Mouse (Mus musculus) natural killer cell, adult 2 months (primary cell): ENCODE measurements around the gene Pp2d1.
A peak's percentile ranks its signal among the peaks of the same experiment; 100 is the strongest.

Source experiments
- DNase-seq, 2 experiments: peaks; one replicate each; pipeline ENCODE4 v3.0.0; 2022; ENCODE audit warnings: low spot score in 2 of 2

The Pp2d1 gene

DNA sequence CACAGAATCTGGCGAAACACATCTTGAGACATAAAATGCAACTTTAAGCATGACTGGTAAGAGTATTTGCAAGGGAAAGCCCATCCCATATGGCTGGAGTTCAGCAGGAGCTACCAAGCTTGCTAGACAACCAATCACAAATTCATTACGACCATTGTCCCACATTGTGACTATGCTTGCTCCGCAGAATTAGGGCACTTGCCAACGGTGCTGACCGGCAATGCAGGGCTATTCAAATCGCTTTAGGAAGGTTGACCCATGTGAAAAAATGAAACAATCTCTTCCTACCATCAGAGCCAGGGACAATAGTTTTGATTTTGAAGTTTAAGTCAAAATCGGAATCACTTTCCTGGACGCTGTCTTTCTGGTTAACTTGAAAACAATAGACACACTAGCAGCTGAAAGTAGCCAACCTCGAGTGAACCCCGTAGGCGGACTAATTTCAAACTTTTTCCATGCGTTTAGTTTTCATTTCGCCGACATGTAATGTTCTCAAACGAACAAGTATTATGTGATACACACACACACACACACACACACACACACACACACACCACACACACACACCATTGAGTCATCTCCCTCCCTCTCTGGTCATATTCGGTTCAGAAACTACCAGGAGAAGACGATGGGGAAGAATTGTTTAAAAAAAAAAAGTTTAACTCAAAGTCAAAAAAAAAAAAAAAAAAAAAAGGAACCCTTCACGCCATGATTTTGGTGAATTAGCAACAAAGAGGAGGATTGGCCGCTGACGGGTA lies 27.1 kb upstream of the Pp2d1 start, which contains the start of gene Kat2b:
Gene Kat2b, plus strand, starts transcription at position 701 of the 758 bp plus-strand sequence.
- DNase-seq: peak in 1 of 2 experiments; percentile 18

- DNase-seq: no peak
Observed at GRCm38 (mm10) chr17:53564837-53565236, 25.6 kb upstream of the Pp2d1 start.

DNA sequence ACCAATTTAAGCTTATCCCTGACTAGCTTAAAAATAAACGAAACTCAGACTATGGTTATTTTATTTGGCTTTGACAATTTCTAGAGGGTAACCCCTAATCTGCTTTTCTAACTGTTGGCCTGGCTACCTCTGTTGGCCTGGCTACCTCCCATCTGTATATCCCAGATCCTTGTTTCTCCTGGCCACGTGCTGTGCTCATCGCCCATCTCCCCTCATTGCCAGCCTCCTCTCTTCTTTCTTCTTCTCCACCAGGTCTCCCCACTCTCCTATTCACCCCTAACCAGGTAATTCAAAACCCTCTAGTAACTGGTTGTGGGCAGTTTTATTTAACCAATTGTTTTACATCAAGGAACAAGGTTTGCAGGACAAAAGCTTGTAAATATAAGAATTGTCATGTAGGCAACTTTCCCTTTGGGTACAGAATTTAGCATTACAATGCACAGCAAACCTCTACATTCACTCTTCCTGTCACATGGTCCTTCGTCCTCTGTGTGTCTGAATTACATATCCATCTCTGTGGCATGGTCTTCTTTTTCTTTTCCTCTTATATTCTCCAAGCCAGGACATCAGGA lies 22.3 kb upstream of the Pp2d1 start:
- no peak for DNase-seq

DNA sequence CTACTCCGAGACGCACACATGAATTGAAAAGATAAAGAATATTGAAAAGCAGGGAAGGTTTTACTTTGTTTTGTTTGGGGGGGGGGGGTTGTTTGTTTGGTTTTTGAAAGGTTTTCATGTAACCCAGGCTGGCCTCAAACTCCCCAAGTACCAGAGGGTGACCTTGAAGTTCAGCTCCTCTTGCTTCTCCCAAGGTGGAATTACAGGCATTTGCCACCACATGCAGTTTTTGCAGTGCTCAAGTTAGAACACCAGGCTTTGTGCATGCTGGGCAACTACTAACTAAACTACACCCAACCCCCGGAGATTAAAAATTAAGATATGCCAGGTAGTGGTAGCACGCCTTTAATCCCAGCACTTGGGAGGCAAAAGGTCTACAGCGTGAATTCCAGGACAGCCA lies 20.4 kb upstream of the Pp2d1 start:
- no peak for DNase-seq

DNA sequence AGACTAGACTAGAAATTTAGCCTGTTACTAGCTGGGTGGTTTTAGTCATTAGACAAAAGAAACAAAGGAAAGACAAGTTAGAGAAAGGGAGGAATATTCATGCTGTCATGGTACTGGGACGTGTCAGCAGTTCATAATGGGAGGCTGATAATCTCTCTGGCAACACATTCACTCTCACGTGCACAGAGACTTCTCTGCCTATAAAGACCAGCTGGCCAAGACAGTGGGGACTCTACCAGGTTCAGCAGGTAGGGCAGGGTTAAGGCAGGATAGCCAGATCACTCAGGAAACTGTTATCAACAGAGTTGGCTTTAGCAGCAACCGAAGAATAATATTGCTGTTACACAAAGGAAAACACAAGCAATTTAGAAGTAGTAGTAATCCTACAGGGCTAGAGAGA lies 18.2 kb upstream of the Pp2d1 start:
- DNase-seq: no peak

- DNase-seq: no peak
Observed at GRCm38 (mm10) chr17:53554813-53555212, 15.6 kb upstream of the Pp2d1 start.

DNA sequence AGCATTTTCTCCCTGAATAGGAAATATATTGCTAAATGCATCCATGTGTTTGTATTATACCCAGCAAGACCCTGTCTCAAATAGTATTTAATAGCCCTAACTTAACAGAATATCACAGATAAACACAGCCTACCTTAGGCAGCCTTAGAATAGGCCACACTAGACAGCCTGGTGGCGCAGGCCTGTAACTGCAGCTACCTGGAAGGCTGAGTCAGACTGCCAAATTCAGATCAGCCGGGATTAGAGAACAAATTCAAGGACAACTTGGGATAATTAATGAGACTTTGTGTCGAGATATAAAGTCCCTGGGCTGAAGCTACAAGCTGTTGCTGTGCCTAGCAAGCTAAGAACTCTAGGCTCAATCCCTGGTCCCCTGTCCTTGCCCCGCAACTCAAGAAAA lies 14.8 kb upstream of the Pp2d1 start:
- no peak for DNase-seq

- no peak for DNase-seq
Observed at GRCm38 (mm10) chr17:53551306-53552299, 12.4 kb upstream of the Pp2d1 start.

DNA sequence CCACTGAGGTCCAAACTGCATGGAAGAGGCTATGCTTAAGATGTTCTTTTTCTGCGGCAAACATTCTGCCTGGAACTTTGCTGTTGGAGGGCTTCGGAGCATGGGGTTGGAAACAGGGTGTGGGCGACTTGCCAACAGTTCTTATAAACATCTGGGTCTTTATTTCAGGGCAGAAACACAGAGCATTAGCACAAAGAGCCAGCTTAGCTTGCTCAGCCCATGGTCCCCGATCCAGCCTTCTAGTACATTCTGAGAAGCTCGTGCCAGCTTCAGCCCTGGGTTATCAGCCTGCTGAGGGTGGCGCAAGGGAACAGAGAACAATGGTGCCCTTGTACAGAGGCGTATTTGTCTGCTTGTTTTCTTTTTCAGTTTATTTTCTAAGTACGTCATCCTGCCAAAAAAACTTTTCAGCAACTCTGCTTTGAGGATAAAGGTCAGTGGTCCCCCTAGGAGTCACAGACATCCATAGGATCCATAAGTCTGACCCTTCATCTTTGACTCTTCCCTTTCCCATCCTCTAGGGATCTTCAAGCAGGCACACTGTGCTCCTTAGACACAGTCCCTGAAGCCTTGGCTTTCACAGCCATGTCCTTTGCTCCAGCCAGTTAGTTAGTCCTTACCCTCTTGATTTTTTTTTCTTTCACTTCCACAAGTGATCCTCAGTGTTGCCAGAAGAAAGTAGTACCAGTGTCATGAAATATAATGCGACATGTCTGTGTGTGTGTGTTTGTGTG lies 4.5 kb upstream of the Pp2d1 start:
- DNase-seq: no peak

GRCm38 (mm10) chr17:53542536-53542935 lies 3.3 kb upstream of the Pp2d1 start:
- DNase-seq: no peak

GRCm38 (mm10) chr17:53532425-53532824 lies 6.8 kb downstream of the Pp2d1 start:
- DNase-seq: no peak

DNA sequence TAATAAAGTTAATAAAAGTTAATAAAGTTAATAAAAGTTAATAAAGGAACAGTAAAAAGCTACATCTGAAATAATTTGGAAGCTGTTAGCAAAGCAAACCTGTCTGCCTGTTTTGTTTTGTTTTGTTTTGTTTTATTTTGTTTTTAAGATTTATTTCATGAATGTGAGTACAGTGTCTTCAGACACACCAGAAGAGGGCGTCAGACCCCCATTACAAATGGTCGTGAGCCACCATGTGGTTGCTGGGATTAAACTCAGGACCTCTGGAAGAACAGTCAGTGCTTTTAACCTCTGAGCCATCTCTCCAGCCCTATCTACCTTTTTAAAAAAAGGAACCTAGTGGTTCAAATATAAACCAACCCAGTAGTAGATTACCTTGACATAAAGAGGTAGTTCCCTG lies 8.1 kb downstream of the Pp2d1 start:
- no peak for DNase-seq

DNA sequence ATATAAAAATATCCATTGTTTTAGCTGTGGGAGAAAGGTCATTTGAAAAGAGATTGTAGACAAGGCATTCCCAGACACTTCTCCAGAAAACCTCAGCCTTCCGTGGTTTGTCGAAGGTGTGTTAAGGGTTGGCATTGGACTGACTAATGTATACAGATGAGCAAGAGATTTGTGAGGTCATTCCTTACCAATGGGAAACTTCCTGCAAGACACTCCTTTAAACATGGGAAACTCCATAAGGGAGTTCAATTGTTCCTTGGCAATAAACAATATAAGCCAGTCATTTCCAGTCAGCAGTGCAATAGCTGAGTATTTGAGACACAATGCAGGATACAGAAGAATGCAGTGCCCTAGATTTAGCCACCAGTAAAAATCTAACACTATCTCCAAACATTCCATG lies 11.2 kb downstream of the Pp2d1 start:
- no peak for DNase-seq

DNA sequence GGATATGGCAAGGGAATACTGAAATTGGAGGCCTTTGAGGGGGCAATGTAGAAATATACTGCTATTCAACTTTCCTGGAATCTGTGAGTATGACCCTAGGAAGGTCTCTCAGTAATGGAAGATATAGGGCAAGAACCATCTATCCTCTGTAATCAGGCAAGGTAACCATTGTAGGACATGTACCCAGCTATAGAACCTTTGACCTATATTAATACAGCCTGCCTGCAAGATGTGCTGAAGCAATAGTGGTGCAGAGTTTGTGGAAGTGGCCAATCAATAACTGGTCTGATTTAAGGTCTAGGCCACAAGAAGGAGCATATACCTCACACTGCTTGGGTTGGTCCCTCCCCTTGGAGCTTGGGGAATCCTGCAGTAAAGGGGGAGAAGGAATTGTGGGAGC lies 18.7 kb downstream of the Pp2d1 start:
- DNase-seq: no peak

GRCm38 (mm10) chr17:53519364-53519763 lies 19.9 kb downstream of the Pp2d1 start:
- DNase-seq: no peak

- DNase-seq: no peak
Observed at GRCm38 (mm10) chr17:53512311-53512951, 26.8 kb downstream of the Pp2d1 start.

DNA sequence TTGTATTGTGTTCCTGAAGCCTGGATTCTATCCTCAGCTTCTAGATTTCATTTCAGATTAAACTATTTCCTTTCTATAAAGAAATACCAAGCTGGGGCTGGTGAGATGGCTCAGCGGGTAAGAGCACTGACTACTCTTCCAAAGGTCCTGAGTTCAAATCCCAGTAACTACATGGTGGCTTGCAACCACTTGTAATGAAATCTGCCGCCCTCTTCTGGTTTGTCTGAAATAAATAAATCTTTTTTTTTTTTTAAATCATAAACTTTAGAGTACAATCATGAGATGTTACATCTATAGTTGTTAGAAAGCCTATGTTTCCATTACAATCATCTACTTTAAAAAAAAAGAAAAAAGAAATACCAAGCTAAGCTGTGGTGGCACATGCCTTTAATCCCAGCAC lies 36.3 kb downstream of the Pp2d1 start:
- DNase-seq: no peak

GRCm38 (mm10) chr17:53489007-53489378 lies 50.3 kb downstream of the Pp2d1 start:
- no peak for DNase-seq

- peak in 1 of 2 experiments; percentile 16 for DNase-seq
Observed at GRCm38 (mm10) chr17:53488291-53489006, 50.8 kb downstream of the Pp2d1 start.

GRCm38 (mm10) chr17:53480433-53480832 lies 58.8 kb downstream of the Pp2d1 start:
- no peak for DNase-seq
